Mouse (Mus musculus): ENCODE data around the gene Kcnj4. TPM values are rescaled to one million over a fixed set of nuclear protein-coding genes. Genes with fewer than 3 reads are reported as not detected.

Kcnj4 gene
- 10 to 100 TPM; 57.7 to 66.4 TPM for total RNA-seq (2021)
- long read RNA-seq, partial matches to known transcripts, result 0 of 3 reads
- long read RNA-seq, other reads (novel, unspliced or antisense), result 2 of 3 reads

DNA sequence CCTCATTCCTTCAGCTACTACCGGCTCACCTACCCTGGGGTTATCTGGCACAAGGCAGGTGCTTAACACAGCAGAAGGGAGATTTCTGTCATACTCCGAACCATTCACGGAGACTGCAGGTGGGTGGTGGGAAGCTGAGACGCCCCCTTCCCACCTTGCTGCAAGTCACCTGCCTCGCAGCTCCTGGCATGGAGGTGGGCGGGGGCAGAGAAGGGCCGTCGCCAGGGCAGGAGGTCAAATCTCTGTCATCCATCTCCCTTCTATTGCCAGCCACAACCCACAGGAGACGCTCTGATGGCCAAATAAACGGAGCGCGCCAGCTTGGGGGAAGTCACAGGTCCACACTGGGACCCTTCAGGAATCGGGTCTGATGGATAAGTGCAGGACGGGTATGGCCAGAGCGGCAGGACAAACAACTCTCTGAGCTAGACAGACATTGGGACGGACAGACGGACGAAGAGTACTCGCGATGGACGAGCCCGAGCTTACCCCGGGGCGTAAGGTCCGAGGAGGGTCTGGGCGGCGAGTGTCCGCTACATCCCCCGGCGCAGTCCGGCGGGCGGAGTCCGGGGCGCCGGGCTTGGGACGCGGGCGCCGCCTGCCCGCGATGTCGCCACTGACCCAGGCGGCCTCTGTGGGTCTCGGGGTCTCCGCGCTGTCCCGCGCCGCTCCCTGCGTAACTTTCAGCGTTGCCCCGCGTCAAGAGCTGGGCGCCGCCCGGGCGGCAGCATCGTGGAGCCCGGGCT is at the start of gene Kcnj4:
Kcnj4 (minus strand) TSS at position 535 of the 746 bp plus-strand sequence.
- no peak for DNase-seq (ENCODE audit: low spot score in 2 of 2)

DNA sequence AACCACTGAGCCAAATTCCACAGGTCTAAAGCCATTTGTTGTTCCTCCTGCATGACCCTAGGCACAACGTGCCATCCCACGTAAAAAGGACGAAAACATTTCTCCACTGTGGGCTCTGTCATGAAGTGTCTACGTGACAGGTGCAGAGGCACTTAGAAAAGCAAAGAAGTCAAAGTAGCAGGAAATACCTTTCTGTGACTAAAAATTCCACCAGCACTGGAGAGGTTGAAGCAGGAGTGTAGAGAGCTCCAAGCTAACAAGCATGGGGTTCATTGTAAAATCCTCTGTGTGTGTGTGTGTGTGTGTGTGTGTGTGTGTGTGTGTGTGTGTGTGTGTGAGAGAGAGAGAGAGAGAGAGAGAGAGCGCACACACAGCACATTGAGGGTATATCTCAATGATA is 47.5 kb upstream of the Kcnj4 start:
- DNase-seq (ENCODE audit: low spot score in 2 of 2), result no peak

DNA sequence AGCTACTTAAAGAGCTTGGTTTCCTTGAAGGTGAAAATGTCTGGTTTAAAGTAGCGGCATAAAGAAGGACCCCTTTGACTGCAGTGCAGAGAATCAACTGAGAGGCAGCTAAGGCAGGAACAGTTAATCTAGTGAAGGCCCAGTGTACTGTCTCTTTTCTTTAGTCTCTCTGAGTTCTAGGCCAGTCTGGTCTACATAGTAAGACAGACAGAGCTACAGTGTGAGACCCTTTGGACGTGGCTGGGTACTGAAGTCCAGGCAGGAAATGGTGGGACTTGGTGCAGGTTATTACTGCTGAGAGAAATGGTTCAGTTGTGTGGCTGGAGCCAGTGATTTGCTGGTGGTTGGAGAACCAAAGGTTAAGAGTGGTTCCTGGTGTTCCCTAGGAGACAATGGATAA is 43.2 kb upstream of the Kcnj4 start:
- no peak for DNase-seq (ENCODE audit: low spot score in 2 of 2)

DNA sequence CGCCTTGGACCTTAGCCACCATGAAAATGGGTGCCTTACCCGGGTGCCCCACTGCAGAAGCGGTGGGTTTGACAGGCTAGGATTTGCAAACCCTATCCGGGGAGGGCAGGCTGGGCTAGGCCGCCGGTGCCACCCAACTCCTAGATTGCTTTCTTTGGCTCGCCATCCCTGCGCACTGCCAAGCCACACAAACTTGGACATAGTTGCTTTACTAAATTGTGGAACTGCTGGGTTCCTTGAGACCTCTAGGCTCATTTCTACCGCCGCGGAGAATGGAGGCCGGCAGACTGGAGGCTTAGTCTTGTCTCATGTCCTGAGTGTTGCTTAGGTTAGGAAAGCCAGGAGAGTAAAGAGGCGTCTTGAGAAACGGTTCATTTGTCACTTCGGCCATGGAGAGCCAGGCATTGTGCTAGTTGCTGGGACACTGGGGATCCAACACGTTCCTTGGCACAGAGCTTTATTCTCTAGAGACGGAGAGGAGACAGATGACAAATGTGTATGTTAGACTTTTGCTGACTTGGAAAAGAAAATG is 42.3 kb upstream of the Kcnj4 start:
- no peak for DNase-seq (ENCODE audit: low spot score in 2 of 2)

DNA sequence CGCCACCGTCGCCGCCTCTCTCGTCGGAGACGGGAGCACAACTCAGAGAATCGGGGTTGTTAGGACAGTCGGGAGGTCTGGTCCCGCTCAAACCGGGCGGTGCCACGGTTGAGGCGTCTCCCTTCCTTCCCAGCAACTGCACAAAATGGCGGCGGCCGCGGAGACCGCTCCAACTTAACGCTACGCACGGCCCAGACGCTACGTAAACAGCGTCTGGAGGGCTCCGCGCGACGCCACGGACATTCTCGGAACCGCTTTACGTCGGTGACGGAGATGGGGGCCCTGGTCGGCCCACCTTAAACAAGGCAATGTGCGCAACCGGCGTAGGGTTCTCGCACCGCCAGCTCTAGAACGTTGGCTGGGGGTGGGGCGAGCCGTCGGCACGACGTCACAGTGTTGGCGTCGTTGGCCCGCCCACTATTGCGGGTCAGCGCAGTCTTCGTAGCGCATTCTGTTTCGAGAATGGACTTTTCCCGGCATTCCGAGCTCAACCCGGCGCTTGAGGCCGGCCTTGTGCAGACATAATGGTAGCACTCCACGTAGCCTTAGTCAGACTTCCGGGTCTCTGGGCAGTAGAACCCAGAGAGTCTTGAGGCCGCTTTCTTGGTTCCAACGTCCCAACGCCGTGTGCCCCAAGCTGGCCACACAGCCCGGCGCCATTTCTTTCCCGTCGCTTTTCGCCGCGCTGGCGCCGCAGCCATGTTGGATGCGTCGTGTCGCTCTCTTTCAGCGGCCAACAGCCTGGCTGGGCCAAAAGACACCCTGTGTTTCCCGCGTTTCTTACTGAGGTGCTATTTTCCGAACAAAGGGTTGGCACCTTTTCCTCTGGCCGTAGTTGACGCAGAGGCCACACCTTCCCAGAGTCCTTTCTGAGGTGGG is 41.6 kb upstream of the Kcnj4 start, which contains the start of gene Ddx17:
Ddx17 (minus strand) TSS at position 332 of the 879 bp plus-strand sequence.
- DNase-seq (ENCODE audit: low spot score in 2 of 2), result peak; percentile 100

DNA sequence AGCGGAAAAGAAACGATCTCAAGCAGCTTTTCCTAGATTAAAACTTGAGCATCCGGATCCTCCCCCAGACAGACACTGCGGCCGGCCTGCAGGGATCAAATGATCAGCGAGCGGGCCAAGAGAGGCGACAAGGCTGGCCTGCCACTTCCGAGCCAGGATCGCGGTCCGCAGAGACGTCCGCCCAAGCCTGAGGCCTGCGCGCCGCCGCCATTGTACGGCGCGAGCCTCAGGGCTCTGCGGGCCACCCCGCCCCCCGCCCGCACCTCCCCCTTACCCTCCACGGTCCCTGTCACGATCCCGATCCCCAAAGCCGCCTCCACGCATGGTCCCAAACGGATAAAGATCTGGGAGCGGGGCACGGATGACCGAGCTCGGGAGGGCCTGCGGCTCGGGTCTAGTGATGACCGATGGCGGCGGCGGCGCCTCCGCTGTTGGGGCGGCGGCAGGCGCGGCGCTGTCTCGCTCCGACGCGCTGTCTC is 40.9 kb upstream of the Kcnj4 start:
- peak in 1 of 2 experiments; percentile 71 for DNase-seq (ENCODE audit: low spot score in 2 of 2)

DNA sequence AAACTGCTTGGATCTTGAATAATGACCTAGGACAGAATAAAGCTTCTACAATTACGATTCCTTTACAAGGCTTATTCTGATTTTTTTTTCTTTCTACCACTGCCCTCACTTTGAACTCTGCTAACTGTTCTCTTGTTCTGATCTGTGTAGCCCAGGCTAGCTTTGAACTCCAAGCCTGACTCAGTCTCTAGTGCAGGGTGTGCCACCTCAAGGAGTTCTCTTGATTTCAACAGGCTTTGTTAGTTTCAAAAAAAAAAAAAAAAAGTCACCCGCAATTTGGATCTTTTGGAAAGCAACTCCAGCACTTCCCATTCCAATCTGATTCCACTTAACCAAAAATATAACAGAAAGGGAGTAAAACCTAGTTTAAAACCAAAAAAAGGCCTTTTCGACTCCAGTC is 40.5 kb upstream of the Kcnj4 start:
- no peak for DNase-seq (ENCODE audit: low spot score in 2 of 2)

DNA sequence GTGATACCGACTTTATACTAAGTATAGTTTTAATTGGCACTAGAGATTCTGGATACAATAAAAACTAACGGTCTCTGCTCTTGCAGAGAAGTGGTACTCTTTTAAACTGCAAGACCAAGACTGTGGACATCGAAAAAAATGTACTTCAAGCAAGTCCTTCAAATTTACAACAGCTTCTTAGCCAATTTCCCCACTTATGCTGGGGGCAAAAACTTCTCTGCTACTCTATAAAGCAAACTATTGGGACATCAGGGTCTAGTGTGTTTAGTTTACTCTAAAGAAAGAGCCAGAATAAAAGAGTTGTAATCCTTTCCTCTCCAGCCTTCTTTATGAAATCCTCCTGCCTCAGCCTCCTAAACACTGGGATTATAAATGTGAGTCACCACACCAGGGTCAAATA is 38.9 kb upstream of the Kcnj4 start:
- no peak for DNase-seq (ENCODE audit: low spot score in 2 of 2)

DNA sequence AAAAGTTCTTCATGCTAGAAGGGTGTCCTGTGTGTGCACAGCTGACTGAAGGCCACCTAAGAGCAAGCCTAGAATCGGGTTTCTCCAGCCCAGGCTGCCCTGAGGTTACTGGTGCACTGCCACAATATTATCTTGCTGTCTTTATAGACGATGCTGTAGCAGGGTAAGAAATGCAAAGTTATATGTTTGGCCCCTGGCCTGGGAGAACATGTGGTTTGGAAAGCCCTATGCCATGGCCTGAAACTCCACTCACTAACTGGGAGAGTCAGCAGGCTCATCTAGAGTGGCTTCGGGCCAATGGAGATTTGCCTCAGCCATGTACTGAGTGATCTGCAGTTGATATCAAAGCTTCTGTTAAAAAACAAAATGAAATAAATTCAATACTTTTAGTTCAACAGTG is 28.8 kb upstream of the Kcnj4 start:
- no peak for DNase-seq (ENCODE audit: low spot score in 2 of 2)

DNA sequence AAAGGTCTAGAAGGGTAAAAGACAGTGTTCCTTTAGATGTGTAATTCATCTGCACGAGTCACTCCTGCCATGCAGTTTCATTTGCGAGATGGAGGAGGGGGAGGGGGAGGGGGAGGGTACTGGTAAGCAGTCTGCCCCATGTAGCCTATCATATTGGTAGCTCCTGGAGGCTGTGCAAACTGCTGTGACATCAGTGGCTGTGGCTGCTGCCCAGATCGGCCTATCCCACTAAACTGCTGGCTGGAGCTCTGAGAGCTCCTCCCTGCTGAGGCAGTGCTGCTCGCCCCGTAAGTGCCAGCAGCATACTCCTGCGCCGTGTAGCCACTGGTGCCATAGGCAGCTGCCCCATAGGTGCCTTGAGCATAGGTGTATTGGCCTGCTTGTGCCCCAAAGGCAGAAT is 24.9 kb upstream of the Kcnj4 start:
- DNase-seq (ENCODE audit: low spot score in 2 of 2), result no peak

DNA sequence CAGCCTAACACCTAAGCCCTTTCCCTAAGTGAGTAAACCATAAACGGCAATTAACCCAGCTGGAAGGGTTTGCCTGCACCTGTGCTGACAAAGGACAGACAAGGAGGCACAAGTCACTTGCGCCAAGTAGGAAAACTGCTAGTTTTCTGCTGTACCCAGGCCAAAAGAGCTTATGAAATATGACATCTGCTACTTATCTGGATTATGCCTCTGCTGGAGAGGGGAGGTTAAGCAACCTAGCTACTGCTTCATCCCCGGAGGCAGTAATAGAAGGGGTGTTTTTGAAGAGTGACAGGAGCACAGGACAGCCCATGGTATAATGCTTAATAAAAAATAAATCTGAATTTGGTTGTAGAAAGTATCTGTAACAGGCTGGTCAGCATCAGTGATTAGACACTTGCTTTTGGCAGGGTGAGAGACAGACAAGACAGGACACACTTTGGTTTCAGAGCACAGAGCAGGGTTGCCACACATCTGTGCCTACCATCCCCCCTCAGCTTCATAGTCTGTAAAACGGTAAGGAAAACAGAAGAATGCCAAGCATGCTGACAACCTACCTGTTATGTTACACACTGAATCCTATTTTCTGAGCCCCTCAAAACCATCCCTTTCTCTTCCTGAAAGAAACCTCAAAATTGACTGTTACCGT is 23.1 kb upstream of the Kcnj4 start:
- DNase-seq (ENCODE audit: low spot score in 2 of 2), result no peak

DNA sequence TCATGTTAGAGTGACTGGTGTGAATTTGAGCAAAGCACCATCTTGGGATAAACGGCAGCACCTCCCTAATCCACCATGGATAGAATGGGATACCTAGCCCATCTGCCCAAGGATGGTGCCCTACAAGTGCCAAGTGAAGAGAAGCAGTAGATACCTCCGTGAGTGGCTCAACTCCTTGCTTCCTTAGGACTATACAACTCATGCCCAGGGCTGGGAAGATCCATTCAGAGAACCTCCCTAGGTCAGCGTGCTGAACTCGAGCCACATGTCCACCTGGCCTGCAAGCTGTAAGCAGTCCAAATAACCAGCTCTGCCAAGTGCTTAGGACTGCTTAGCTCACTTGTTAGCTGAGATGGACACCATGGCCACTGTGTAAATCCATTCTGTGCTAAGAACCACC is 22.2 kb upstream of the Kcnj4 start:
- DNase-seq (ENCODE audit: low spot score in 2 of 2), result no peak

DNA sequence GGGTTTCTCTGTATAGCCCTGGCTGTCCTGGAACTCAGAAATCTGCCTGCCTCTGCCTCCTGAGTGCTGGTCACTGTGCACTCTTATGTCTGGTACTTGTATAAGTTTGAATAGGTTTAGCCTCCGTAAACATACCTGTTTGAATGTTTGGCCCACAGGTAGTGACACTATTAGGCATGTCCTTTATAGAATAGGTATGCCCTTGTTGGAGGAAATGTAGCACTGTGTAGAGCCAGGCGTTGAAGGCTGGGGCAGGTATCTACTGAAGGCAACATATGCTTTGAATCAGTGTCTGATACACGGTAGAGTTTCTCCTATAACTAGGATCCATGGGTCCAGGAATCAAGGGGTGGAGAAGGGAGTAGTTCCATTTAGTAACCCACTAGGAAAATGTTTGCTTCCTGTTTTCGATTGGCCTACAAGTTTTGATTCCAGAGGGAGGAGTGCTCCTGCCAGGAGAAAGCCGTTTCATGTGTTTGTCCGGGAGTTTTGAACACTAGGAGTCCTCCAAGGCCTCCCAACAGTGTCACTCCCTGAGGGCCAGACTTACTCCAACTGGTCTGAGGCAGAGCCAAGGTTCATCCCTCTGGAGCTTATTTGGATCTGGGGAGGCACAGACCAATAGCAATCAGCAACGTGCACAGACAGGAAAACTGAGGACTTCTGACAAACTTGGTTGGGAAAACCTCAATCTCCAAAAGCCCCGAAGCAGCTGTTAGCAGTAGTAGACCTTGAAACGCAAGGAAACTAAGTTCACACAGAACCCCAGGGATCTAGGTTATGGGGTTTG is 21.1 kb upstream of the Kcnj4 start:
- no peak for DNase-seq (ENCODE audit: low spot score in 2 of 2)

DNA sequence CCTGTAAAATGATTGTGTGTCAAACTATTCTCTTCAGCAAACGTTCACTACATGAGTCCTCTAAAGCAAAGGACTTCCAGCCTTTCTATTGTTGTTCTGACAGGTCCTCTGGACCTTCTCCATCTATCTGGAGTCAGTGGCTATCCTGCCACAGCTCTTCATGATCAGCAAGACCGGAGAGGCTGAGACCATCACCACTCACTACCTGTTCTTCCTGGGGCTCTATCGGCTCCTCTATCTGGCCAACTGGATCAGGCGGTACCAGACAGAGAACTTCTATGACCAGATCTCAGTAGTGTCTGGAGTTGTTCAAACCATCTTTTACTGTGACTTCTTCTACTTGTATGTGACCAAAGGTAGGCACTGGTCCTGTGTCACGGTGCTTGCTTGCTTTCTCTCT is 20.5 kb upstream of the Kcnj4 start:
- DNase-seq (ENCODE audit: low spot score in 2 of 2), result no peak

DNA sequence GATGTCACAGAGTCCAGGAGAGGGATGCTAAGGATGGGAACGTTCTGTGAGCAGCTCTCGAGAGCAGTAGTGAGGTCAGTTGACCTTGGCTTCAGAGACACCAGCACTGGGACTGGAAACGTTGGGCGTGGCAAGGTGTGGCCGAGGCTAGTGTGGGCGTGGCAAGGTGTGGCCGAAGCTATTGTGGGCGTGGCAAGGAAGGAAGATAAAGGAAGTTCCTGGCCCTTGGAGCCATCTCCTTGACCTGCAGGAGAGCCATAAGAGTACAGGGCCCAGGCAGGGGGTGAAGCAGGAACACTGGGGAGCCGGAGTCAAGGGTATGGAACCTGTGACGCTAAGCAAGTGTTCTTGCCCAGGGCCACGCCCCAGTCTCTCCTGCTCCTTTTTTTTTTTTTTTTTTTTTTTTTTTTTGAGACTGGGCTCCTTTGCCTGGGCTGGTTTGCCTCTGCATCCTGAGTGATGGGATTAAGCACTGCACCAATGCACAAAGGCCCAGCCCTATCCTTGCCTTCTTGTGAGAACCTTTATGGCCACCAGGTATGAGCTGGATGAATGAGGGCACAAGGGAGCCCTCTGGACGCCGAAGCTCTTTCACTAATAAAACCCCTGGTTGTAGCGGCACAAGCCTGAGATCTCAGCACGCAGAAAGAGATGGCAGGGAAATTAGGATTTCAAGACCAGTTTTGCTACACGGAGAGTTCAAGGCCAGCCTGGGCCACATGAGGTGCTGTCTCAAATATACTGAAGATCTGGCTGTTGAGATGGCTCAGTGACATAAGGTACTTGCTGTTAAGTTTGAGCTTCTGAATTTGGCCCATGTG is 14.6 kb upstream of the Kcnj4 start:
- no peak for DNase-seq (ENCODE audit: low spot score in 2 of 2)

DNA sequence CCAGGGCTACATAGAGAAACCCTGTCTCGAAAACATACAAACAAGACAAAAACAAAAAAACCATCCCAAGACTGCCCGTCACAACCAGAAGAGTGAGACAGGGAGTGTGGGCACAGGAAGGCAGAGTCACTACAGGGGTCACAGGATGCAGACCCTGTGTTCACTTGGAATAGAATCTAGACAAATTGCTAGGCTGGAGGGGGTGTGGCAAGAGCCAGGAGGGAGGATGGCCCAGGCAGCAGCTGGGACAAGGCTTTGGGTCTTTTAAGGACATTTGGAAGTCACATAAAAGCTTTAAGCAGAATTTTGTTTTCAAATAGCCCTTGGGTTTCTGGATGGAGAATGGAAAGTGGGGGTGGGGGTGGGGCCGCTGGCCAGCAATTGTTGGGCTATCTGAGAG is 13.5 kb upstream of the Kcnj4 start:
- no peak for DNase-seq (ENCODE audit: low spot score in 2 of 2)

DNA sequence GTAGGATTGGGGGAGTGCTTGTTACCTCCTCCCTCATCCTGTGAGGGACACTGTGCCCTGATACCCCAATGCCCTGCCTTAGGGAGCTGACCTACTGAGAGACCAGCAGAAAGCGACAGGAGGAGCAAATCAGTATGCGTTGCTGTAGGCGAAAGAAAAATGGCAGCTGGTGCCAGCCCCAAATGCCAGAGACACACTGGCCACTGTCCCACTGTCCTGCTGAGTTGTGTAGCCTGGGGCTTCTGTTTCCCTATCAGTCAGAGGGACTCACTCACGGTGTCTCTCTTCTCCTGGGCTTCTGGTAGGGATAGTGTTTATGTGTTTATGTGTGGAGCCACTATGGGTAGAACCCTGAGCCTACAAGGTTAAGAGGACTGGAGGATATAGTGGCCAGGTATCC is 12.7 kb upstream of the Kcnj4 start:
- DNase-seq (ENCODE audit: low spot score in 2 of 2), result no peak

DNA sequence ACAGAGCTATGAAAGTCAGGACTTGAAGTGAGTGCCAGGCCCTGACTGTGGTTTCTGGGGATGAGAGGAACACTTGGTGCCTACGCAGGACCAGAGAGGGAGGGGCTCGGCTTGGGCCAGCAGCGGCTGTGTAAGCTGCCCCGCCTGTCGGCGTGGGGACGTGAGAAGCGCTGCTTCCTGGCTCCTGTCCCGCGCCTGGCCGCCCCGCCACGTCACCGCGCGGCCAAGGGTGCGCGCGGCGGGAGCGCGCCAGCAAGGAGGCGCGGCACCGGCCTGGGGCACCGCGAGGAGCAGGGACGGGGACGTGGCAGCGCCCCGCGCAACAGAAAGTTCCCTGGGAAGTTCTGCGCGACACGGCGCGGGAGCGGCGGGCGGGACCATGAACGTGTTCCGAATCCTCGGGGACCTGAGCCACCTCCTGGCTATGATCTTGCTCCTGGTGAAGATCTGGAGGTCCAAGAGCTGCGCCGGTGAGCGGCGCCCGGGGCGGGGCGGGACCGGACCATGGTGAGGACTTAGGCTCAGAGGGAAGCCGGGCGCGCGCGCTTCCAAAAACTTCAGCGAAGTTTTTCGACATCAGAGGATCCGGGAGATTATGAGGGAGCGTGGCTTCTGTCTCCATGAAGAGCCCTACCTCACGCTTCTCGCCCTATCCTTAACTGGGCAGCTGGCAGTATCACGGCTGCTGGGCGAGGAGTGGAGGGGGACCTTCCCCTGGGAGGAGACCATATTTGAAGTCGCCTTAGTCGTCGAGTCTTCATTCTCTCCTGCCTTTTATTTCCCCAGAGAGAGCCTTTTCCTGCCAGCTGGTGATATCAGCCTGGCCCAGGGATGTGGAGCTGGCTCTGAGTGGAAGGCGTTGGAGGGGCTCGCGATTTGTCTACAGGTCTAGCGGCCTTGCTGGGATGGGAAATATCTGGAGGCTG is 11.4 kb upstream of the Kcnj4 start, which contains the start of gene Kdelr3:
Kdelr3 (plus strand) TSS at position 241 of the 926 bp plus-strand sequence.
- DNase-seq (ENCODE audit: low spot score in 2 of 2), result peak in 1 of 2 experiments; percentile 48

Data from layer of hippocampus, postnatal 10 days (tissue).